Mouse (Mus musculus): ENCODE data around the gene Acin1.
A peak's percentile ranks its signal among the peaks of the same experiment; 100 is the strongest.
"Not testable (repeated sequence)": the region's sequence is repeated elsewhere in the genome, so short reads cannot be mapped to it uniquely, and the experiment has no call there.

Gene Acin1

GRCm38 (mm10) chr14:54641305-54641969 is 45.3 kb downstream of the Acin1 start, which contains the start of gene Cdh24:
TSS of gene Cdh24 (minus strand) at chr14:54641364.
- DNase-seq = peak; percentile 96

- DNase-seq = no peak
These were observed 45.8 kb downstream of the Acin1 start, which contains the start of gene Gm17606 for GRCm38 (mm10) chr14:54640946-54641304. TSS of gene Gm17606 (plus strand) at chr14:54640952.

GRCm38 (mm10) chr14:54640121-54640520 is 46.6 kb downstream of the Acin1 start:
- no peak for DNase-seq

- peak; percentile 44 for DNase-seq
These were observed 48.5 kb downstream of the Acin1 start for GRCm38 (mm10) chr14:54638210-54638609.

- peak; percentile 60 for DNase-seq
These were observed 49.8 kb downstream of the Acin1 start for GRCm38 (mm10) chr14:54636954-54637353.

- DNase-seq = no peak
These were observed 52.5 kb downstream of the Acin1 start for GRCm38 (mm10) chr14:54634182-54634581.

GRCm38 (mm10) chr14:54632252-54632651 is 54.5 kb downstream of the Acin1 start:
- DNase-seq = no peak

- DNase-seq = no peak
These were observed 55.5 kb downstream of the Acin1 start for GRCm38 (mm10) chr14:54631240-54631599.

GRCm38 (mm10) chr14:54630583-54631239 is 56.0 kb downstream of the Acin1 start:
- no peak for DNase-seq

GRCm38 (mm10) chr14:54629797-54630196 is 56.9 kb downstream of the Acin1 start:
- DNase-seq = no peak

- DNase-seq = no peak
These were observed 58.6 kb downstream of the Acin1 start for GRCm38 (mm10) chr14:54628103-54628502.

GRCm38 (mm10) chr14:54624976-54625375 is 61.8 kb downstream of the Acin1 start:
- no peak for DNase-seq

GRCm38 (mm10) chr14:54623334-54623733 is 63.4 kb downstream of the Acin1 start:
- DNase-seq = no peak

- no peak for DNase-seq
These were observed 65.6 kb downstream of the Acin1 start, which contains the start of gene Psmb11 for GRCm38 (mm10) chr14:54621133-54621532. TSS of gene Psmb11 (plus strand) at chr14:54621433.

GRCm38 (mm10) chr14:54617897-54618365 is 68.8 kb downstream of the Acin1 start, which contains the start of gene Psmb5:
TSS of gene Psmb5 (minus strand) at chr14:54618022.
- DNase-seq = peak; percentile 89

GRCm38 (mm10) chr14:54617152-54617896 is 69.4 kb downstream of the Acin1 start:
- peak; percentile 33 for DNase-seq

GRCm38 (mm10) chr14:54616226-54616825 is 70.4 kb downstream of the Acin1 start:
- DNase-seq = no peak

- DNase-seq = not testable (repeated sequence)
These were observed 72.6 kb downstream of the Acin1 start for GRCm38 (mm10) chr14:54614130-54614529.

GRCm38 (mm10) chr14:54610648-54611047 is 76.1 kb downstream of the Acin1 start:
- no peak for DNase-seq

GRCm38 (mm10) chr14:54609962-54610361 is 76.8 kb downstream of the Acin1 start:
- DNase-seq = peak; percentile 54

- no peak for DNase-seq
These were observed 77.5 kb downstream of the Acin1 start for GRCm38 (mm10) chr14:54609245-54609644.

- DNase-seq = no peak
These were observed 79.5 kb downstream of the Acin1 start for GRCm38 (mm10) chr14:54607226-54607625.

GRCm38 (mm10) chr14:54605752-54606321 is 80.9 kb downstream of the Acin1 start, which contains the start of gene 4931414P19Rik:
TSS of gene 4931414P19Rik (minus strand) at chr14:54605993.
- peak; percentile 88 for DNase-seq
